Mouse (Mus musculus) heart, embryonic 12.5 days (tissue): Measurements from ENCODE around the gene Abcg8. TPM values are rescaled to one million over a fixed set of nuclear protein-coding genes. Genes with fewer than 3 reads are reported as not detected.

Experiments used
- ATAC-seq: fragments of 200-750 bp; cut with Nextera tagmentation; 2 replicates; pipeline ENCODE4 v1.8.0; 2017; ENCODE audit warnings: moderate TSS enrichment, moderate library complexity; ENCODE audit not compliant: insufficient number of reproducible peaks, low FRiP score
- H3K27ac ChIP-seq: fragments of 300-500 bp; sonication (generic); 2 replicates; pipeline ENCODE4 v1.5.1; 2016; ENCODE audit warnings: mild to moderate bottlenecking, moderate library complexity; ENCODE audit not compliant: poor library complexity, severe bottlenecking
- H3K27me3 ChIP-seq: fragments of 300-500 bp; sonication (generic); replicated peaks from 2 replicates; pipeline ENCODE4 v1.6.1; 2016; ENCODE audit warnings: mild to moderate bottlenecking, moderate library complexity
- H3K36me3 ChIP-seq: fragments of 300-500 bp; sonication (generic); 2 replicates; pipeline ENCODE4 v1.6.1; 2016; ENCODE audit warnings: mild to moderate bottlenecking, moderate library complexity
- H3K4me1 ChIP-seq: fragments of 300-500 bp; sonication (generic); replicated peaks from 2 replicates; pipeline ENCODE4 v1.6.1; 2016; ENCODE audit warnings: mild to moderate bottlenecking
- H3K4me2 ChIP-seq: fragments of 300-500 bp; sonication (generic); 2 replicates; pipeline ENCODE4 v1.6.1; 2016; ENCODE audit warnings: mild to moderate bottlenecking, moderate library complexity
- H3K4me3 ChIP-seq: fragments of 300-500 bp; sonication (generic); 2 replicates; pipeline ENCODE4 v1.5.1; 2016; ENCODE audit warnings: mild to moderate bottlenecking
- H3K9ac ChIP-seq: fragments of 300-500 bp; sonication (generic); 2 replicates; pipeline ENCODE4 v1.6.1; 2016; ENCODE audit warnings: mild to moderate bottlenecking, moderate library complexity
- H3K9me3 ChIP-seq: fragments of 300-500 bp; sonication (generic); replicated peaks from 2 replicates; pipeline ENCODE4 v1.6.1; 2016; ENCODE audit warnings: mild to moderate bottlenecking, moderate library complexity
- WGBS: fragments of 180-500 bp; shearing (Covaris S2); methylation state at CpG from one replicate; pipeline ENCODE4 v1.1.7; 2016; 5-methylcytosine and 5-hydroxymethylcytosine counted together
- polyA plus RNA-seq: library from polyadenylated mRNA; unstranded; fragments of >200 nt; fragmentation: Nextera tagmentation; extraction: Ambion mirVana; gene quantifications from 2 replicates; pipeline ENCODE4 v1.2.1, GENCODE M21; 2016

Gene Abcg8
- polyA plus RNA-seq, 1 experiment from 2014 or later: not detected

DNA sequence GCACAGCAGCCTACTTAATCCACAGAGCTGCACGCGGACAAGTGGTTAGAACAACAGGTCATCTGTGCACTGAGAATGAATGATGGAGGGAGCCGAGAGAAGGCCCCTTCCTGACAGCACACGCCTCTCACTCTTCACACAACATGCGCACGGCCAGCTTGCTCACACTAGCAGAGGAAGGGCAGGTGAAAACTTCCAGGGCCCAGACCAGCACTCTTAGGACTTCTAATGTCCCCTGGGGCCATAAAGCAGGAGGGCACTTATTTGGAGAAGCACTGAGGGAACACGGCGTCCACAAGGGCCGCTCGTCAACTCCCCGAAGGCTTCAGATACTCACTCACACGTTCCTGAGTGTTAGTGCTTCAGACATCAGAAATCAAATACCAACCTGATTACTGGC is 55.3 kb downstream of the Abcg8 start:
- H3K9me3 ChIP-seq: no peaks in the 10 kb centered on the region
- H3K4me2 ChIP-seq: no peak overlapping the region
- 87% methylated on average over 12 of the region's 12 CpGs for WGBS
- ATAC-seq: no peak
- no peak overlapping the region for H3K27ac ChIP-seq
- peaks cover 54% of the 10 kb centered on the region for H3K36me3 ChIP-seq
- peaks cover 10% of the 10 kb centered on the region for H3K4me1 ChIP-seq
- H3K9ac ChIP-seq: no peak overlapping the region
- H3K4me3 ChIP-seq: no peak overlapping the region
- no peaks in the 10 kb centered on the region for H3K27me3 ChIP-seq

DNA sequence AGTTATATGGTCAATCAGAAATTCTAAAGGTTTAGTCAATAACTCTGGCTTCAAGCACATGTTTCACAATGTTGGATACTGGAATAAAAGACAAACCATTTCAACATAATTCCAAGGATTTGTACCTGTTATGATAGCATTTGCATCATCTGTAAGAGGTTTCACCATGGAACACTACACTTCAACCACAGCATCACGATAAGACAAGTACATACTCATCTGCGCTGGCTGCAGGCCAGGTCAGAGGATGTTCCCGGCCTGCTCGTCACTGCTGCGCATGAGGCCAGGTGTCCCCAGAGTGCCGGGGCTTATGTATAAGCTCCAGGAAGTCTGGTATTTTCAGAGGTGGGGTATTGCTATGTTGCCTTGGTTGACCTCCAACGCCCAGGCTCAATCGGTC is 56.5 kb downstream of the Abcg8 start:
- no peak for ATAC-seq
- 86% methylated on average over 8 of the region's 8 CpGs for WGBS
- Histone ChIP-seq H3K27me3 (no peaks in the 10 kb centered on the region), H3K9ac (no peak overlapping the region), H3K4me1 (peaks cover 10% of the 10 kb centered on the region), H3K36me3 (peaks cover 51% of the 10 kb centered on the region), H3K27ac (no peak overlapping the region), H3K9me3 (no peaks in the 10 kb centered on the region), H3K4me3 (no peak overlapping the region), H3K4me2 (no peak overlapping the region)

DNA sequence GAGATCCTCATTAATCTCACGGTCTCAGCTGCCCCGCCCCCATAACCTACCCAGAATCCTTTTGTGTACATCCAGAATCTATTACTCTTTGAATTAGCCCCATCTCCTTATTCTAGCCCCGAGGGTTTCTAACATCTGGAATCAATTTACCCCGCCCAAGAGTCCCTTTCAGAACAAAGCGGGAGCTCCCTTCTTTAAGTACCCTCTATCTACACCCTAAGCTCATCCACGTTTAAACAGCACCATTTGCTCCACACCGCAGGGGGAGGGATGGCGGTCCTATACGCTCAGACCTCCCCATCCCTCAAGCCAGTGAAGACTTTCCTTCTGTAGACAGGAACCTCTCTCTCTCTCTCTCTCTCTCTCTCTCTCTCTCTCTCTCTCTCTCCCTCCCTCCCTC is 60.6 kb downstream of the Abcg8 start:
- 62% methylated on average over 9 of the region's 9 CpGs for WGBS

DNA sequence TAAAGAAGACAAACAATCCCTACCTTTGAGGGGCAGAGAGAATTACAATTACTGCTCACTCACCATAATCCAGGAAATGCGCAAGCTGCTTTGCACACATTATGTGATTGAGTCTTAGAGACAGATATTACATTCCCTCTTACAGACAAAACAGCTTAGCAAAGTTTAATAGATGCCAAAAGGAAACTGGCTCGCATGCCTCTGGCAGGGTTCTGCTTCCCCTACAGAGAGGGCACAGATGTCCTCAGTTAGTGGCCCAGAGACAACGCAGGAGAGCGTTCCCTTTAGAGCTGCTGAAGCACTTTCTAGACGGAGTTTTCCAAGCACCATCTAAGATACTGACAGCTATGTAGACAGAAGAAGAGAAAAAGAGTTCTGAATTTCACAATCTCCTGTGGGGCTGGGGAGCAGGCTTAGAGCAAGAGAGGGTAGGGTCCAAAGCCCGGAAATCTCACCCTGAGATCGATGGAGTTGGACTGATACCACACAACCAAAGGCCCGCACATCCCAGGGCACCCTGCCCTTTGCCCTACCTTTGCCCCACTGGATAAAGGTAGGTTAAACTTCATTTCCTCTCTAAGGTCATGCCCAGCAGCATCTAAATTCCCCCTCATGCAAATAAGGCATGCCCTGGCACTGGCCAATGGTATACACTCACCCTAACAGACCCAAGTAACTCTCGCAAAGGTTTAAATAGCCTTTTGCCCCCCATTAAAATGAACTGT is 62.1 kb downstream of the Abcg8 start:
- Histone ChIP-seq H3K9ac (no peak overlapping the region), H3K4me3 (no peak overlapping the region), H3K4me1 (peaks cover 8% of the 10 kb centered on the region), H3K9me3 (no peaks in the 10 kb centered on the region), H3K36me3 (peaks cover 33% of the 10 kb centered on the region), H3K4me2 (no peak overlapping the region), H3K27ac (no peak overlapping the region), H3K27me3 (no peaks in the 10 kb centered on the region)
- WGBS: 84% methylated on average over 9 of the region's 9 CpGs
- no peak for ATAC-seq

More for the DNA sequence above, 60.6 kb downstream of the Abcg8 start:
- Histone ChIP-seq H3K4me2 (no peak overlapping the region), H3K27ac (no peak overlapping the region), H3K27me3 (no peaks in the 10 kb centered on the region), H3K4me1 (no peaks in the 10 kb centered on the region; the same call in 1 of the 2 replicates), H3K36me3 (peaks cover 37% of the 10 kb centered on the region), H3K9me3 (no peaks in the 10 kb centered on the region), H3K9ac (no peak overlapping the region), H3K4me3 (no peak overlapping the region)
- ATAC-seq: no peak

DNA sequence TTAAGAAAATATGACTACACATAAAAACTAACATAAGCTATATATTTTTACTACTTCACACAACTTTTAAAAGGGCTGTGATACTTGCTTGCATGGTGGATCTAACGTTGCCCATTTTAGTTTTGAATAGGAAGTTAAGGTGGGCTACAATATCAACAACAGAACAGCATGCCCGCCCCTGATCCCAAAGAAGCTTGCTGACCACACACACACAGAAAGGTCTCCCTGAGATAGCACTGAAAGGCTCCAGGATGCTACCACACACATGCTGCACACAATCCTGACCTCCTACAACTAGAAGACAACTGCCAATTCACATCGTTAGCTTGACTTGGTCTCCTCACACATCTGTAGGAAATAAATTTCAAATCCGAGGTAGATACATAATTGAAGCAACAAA is 68.2 kb downstream of the Abcg8 start:
- H3K9me3 ChIP-seq: no peaks in the 10 kb centered on the region
- peaks cover 2% of the 10 kb centered on the region; the same call in 1 of the 2 replicates for H3K36me3 ChIP-seq
- H3K4me1 ChIP-seq: peaks cover 10% of the 10 kb centered on the region
- ATAC-seq: no peak
- H3K4me2 ChIP-seq: no peak overlapping the region
- H3K27ac ChIP-seq: no peak overlapping the region
- WGBS: 68% methylated on average over 4 of the region's 4 CpGs
- no peak overlapping the region for H3K9ac ChIP-seq
- H3K27me3 ChIP-seq: no peaks in the 10 kb centered on the region
- H3K4me3 ChIP-seq: no peak overlapping the region

DNA sequence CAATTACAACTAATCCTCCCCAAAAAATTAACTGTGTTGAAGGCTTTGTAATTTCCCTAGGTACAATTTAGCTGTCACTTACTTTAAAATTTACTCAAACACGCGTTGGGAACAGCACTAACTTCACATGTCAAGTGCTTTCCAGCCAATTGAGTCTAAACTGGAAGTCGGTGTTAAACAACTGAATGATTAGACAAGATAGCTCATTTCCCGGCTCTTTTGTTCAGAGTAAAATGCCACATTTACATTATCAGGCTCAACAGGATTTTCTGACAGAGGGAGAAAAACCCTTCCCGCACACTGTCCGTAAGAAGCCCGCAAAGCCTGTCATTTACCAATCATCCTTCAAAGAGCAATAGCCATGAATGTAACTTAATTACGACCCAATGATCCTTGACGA is 68.9 kb downstream of the Abcg8 start:
- H3K4me1 ChIP-seq: peaks cover 10% of the 10 kb centered on the region
- no peak overlapping the region for H3K4me3 ChIP-seq
- WGBS: 60% methylated on average over 9 of the region's 9 CpGs
- no peak overlapping the region for H3K27ac ChIP-seq
- H3K36me3 ChIP-seq: peaks cover 6% of the 10 kb centered on the region; the same call in 1 of the 2 replicates
- no peak overlapping the region for H3K4me2 ChIP-seq
- ATAC-seq: no peak
- no peaks in the 10 kb centered on the region for H3K27me3 ChIP-seq
- no peak overlapping the region for H3K9ac ChIP-seq
- H3K9me3 ChIP-seq: no peaks in the 10 kb centered on the region

DNA sequence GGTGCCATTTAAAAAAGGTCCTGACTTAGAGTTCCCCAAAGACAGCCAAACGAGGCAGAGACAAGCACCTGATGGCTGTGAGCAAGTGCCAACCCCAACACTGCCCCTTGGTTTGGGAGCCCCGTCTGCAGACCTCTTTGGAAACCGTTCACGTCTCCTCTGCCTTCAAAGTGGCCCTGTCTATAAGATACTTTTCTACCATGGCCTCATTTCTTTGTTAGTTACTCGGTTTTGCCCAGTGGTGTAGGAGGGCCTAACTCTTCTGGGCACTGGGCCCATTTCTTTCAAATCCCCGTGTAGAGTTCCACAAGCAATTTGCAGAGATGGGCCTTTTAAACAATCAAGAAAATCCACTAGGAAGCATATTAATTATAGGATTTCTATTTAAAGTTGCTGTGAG is 71.1 kb downstream of the Abcg8 start:
- H3K36me3 ChIP-seq: peaks cover 22% of the 10 kb centered on the region; the same call in 1 of the 2 replicates
- no peak overlapping the region for H3K27ac ChIP-seq
- no peaks in the 10 kb centered on the region for H3K27me3 ChIP-seq
- WGBS: 80% methylated on average over 6 of the region's 6 CpGs
- H3K4me1 ChIP-seq: peaks cover 12% of the 10 kb centered on the region
- no peak for ATAC-seq
- H3K9ac ChIP-seq: no peak overlapping the region
- no peak overlapping the region for H3K4me3 ChIP-seq
- no peaks in the 10 kb centered on the region for H3K9me3 ChIP-seq
- no peak overlapping the region for H3K4me2 ChIP-seq

DNA sequence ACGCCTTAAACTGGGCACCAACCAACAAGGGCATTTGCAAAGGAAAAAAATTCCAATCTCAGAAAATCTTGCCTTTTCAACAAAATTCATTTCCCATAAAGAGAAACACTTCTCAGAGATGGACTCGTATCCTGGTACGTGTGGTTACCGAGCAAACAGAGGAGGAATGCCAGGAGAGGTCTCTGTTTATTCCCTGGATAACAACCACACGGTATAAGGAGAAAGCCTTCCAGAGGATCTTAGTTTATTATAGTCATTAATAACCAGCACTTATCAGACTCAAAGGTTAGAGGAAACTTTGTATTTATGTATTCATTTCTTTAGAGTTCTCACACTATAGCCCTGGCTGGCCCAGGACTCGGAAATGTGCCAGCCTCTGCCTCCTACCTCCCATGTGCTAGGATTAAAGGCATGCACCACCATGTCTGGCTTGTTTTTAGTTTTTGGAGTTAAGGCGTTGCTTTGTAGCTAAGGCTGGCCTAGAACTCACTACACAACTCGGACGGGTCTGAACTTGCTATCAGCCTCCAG is 72.1 kb downstream of the Abcg8 start:
- no peaks in the 10 kb centered on the region for H3K27me3 ChIP-seq
- H3K4me1 ChIP-seq: peaks cover 7% of the 10 kb centered on the region
- H3K4me2 ChIP-seq: no peak overlapping the region
- H3K27ac ChIP-seq: no peak overlapping the region
- no peak overlapping the region for H3K4me3 ChIP-seq
- H3K36me3 ChIP-seq: peaks cover 26% of the 10 kb centered on the region
- H3K9ac ChIP-seq: no peak overlapping the region
- no peaks in the 10 kb centered on the region for H3K9me3 ChIP-seq
- WGBS: 91% methylated on average over 9 of the region's 9 CpGs
- ATAC-seq: no peak

DNA sequence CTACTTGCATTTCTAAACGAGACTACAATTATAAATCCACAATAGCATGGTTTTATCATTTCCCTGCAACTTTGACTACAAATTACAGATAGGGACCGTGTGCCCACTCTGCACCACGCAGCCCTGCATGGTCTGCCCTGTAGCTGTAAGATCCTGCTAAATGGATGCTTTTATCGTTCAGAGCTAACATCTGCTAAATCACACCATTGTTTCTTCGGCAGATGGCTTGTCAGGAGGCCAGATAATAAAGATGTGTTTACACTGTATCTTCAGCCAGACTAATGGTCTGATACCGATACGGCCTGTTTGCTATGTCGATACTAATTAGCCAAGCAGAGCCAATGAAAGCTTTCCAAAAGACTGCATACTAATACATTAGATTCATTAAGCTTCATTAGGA is 73.2 kb downstream of the Abcg8 start:
- ATAC-seq: no peak
- Histone ChIP-seq H3K27ac (no peak overlapping the region), H3K36me3 (peaks cover 29% of the 10 kb centered on the region), H3K4me1 (peaks cover 4% of the 10 kb centered on the region; the same call in 1 of the 2 replicates), H3K4me3 (no peak overlapping the region), H3K27me3 (no peaks in the 10 kb centered on the region), H3K9me3 (no peaks in the 10 kb centered on the region), H3K4me2 (no peak overlapping the region), H3K9ac (no peak overlapping the region)
- 77% methylated on average over 8 of the region's 8 CpGs for WGBS

Other genes starting within 250 kb of the Abcg8 start
- 6.4 and 7.8 TPM in 2 replicates for gene Thada, start 210.1 kb upstream of the Abcg8 start, polyA plus RNA-seq
- gene Plekhh2, start 164.4 kb upstream of the Abcg8 start, polyA plus RNA-seq: 3.3 and 3.6 TPM in 2 replicates
- gene Dync2li1, start 49.8 kb upstream of the Abcg8 start, polyA plus RNA-seq: 9.6 and 10.1 TPM in 2 replicates
- 0.39 and 0.42 TPM in 2 replicates for gene Abcg5, start 6.7 kb downstream of the Abcg8 start, polyA plus RNA-seq
- 73.9 and 75.9 TPM in 2 replicates for gene Lrpprc, start 114.5 kb downstream of the Abcg8 start, polyA plus RNA-seq